ENCODE assay signal across 11 mouse cellular contexts in genomic region chr5:46732025-46732424, GRCm38 (mm10).
"Had no signal": no experiment of that assay in that cellular context is flagged by ENCODE, and none has a peak within 500 bp of the region (broad histone marks: within the 10 kb centered on the region; RNA-seq: fewer than 3 reads in every experiment).

No protein-coding gene starts in this region.

- H3K4me1 ChIP-seq: liver, embryonic 15.5 days had no signal

- H3K9ac ChIP-seq: liver, embryonic 15.5 days had no signal

- H3K9me3 ChIP-seq: liver, embryonic 15.5 days had no signal

- H3K27ac ChIP-seq: left cerebral cortex, adult 2 months; liver, embryonic 15.5 days; stomach, postnatal 0 days had no signal

- H3K4me3 ChIP-seq: left cerebral cortex, adult 2 months; liver, embryonic 15.5 days had no signal

- ATAC-seq: intestine, postnatal 0 days; lung, postnatal 0 days had no signal

- H3K36me3 ChIP-seq: liver, embryonic 15.5 days had no signal

- H3K4me2 ChIP-seq: liver, embryonic 11.5 days; liver, embryonic 15.5 days had no signal

- H3K27me3 ChIP-seq: liver, embryonic 15.5 days had no signal

- DNase-seq: kidney, adult 8-10 months; kidney, postnatal 25 days; lung, adult 2 months; lung, postnatal 36 days; thymus, postnatal 4 days had no signal
